Mouse (Mus musculus): ENCODE results near the gene Ttf1.

Gene Ttf1

GRCm38 (mm10) chr2:29130118-29130899, 70.2 kb downstream of the Ttf1 start:
- DNase-seq, result no peak

- no peak for DNase-seq
Measured at GRCm38 (mm10) chr2:29135161-29135560, 75.1 kb downstream of the Ttf1 start.

Measured in cerebellum, postnatal 14 days (tissue).